Mouse (Mus musculus) G1E (cell line): ENCODE measurements around the gene Chaf1a. TPM values are rescaled to one million over a fixed set of nuclear protein-coding genes. Genes with fewer than 3 reads are reported as not detected.

Experiments
- ATAC-seq: 2 replicates; pipeline ENCODE4 v1.8.0; 2016; ENCODE audit warnings: mild to moderate bottlenecking; ENCODE audit not compliant: insufficient number of reproducible peaks, poor library complexity, low FRiP score, severe bottlenecking; ENCODE audit errors: extremely low read depth
- DNase-seq: peaks from one replicate; pipeline ENCODE4 v3.0.0; 2012; ENCODE audit warnings: low spot score
- H3K27me3 ChIP-seq: 2 replicates; pipeline ENCODE4 v1.6.1; 2012; ENCODE audit warnings: mild to moderate bottlenecking, low read length, inconsistent platforms; ENCODE audit not compliant: insufficient read depth
- H3K36me3 ChIP-seq: replicated peaks from 2 replicates; pipeline ENCODE3; 2012; ENCODE audit warnings: mild to moderate bottlenecking, inconsistent platforms
- H3K4me1 ChIP-seq: 2 replicates; pipeline ENCODE4 v1.6.1; 2012; ENCODE audit warnings: low read depth, low read length, inconsistent platforms, mixed read lengths; ENCODE audit not compliant: insufficient read depth
- H3K4me3 ChIP-seq: 2 replicates; pipeline ENCODE4 v1.5.1; 2012; ENCODE audit warnings: low read depth, mild to moderate bottlenecking, inconsistent platforms, low read length, moderate library complexity, mixed read lengths
- H3K9me3 ChIP-seq: replicated peaks from 2 replicates; pipeline ENCODE4 v1.6.1; 2012; ENCODE audit warnings: inconsistent platforms
- CTCF ChIP-seq: IDR thresholded peaks from 2 replicates; pipeline ENCODE4 v1.5.1; 2012; ENCODE audit warnings: low read depth, low read length, inconsistent platforms, mixed read lengths
- GATA1 ChIP-seq: IDR thresholded peaks from 2 replicates; pipeline ENCODE4 v1.6.1; 2012; ENCODE audit warnings: borderline replicate concordance, low read length, inconsistent platforms, mixed read lengths
- GATA2 ChIP-seq: IDR thresholded peaks from 2 replicates; pipeline ENCODE4 v1.6.1; 2012; ENCODE audit warnings: low read depth, low read length, inconsistent platforms, borderline replicate concordance
- POLR2AphosphoS5 ChIP-seq: IDR thresholded peaks from 2 replicates; pipeline ENCODE4 v1.6.1; 2012; ENCODE audit warnings: low read depth, low read length, inconsistent platforms; ENCODE audit not compliant: insufficient replicate concordance
- TAL1 ChIP-seq: conservative IDR thresholded peaks from 2 replicates; pipeline ENCODE4 v1.6.1; 2012; ENCODE audit warnings: low read depth, low read length, inconsistent platforms, mixed read lengths
- polyA plus RNA-seq: library from polyadenylated mRNA; stranded (reverse); fragments of >175 nt; gene quantifications from 2 replicates; pipeline ENCODE4 v1.2.3, GENCODE M21; 2012
- total RNA-seq, 2 experiments: library from RNA; stranded (forward) in 1 of 2; stranded (reverse) in 1 of 2; fragments of 200-1000 nt in 1 of 2; fragments of >200 nt in 1 of 2; fragmentation: Nextera tagmentation in 1 of 2; gene quantifications; 2 replicates each; pipeline ENCODE4 v1.2.3; 2014 to 2017

Chaf1a gene
- total and polyA plus RNA-seq, 3 experiments = 31.2 to 143 (median 31.3) TPM

- TF ChIP-seq CTCF (peak; percentile 86), POLR2AphosphoS5 (no peak), GATA1 (no peak), TAL1 (no peak), GATA2 (no peak)
- peak within 1 kb of the TSS; percentile 99 for H3K4me3 ChIP-seq
- peak; percentile 90 for DNase-seq
- peak; percentile 66 for ATAC-seq
- H3K9me3 ChIP-seq = no peaks in the 10 kb centered on the region
- H3K4me1 ChIP-seq = peaks cover 64% of the 10 kb centered on the region
- peaks cover 37% of the 10 kb centered on the region for H3K36me3 ChIP-seq
- no peaks in the 10 kb centered on the region for H3K27me3 ChIP-seq
Measured at GRCm38 (mm10) chr17:56036176-56036900, 3.9 kb upstream of the Chaf1a start, which contains the start of gene Sh3gl1. Gene Sh3gl1 (minus strand): TSS chr17:56036635.

- DNase-seq = no peak
- no peaks in the 10 kb centered on the region for H3K27me3 ChIP-seq
- peaks cover 36% of the 10 kb centered on the region for H3K36me3 ChIP-seq
- H3K4me1 ChIP-seq = peaks cover 63% of the 10 kb centered on the region
- H3K9me3 ChIP-seq = no peaks in the 10 kb centered on the region
- TF ChIP-seq TAL1 (no peak), GATA1 (no peak), CTCF (no peak), GATA2 (no peak), POLR2AphosphoS5 (no peak)
- ATAC-seq = no peak
- peak overlapping the region; percentile 99 for H3K4me3 ChIP-seq
Measured at GRCm38 (mm10) chr17:56036901-56037287, 3.3 kb upstream of the Chaf1a start.

- Histone ChIP-seq H3K4me1 (peaks cover 64% of the 10 kb centered on the region), H3K9me3 (no peaks in the 10 kb centered on the region), H3K4me3 (no peak overlapping the region), H3K27me3 (no peaks in the 10 kb centered on the region), H3K36me3 (peaks cover 35% of the 10 kb centered on the region)
- ATAC-seq (no peak), DNase-seq (no peak)
- TF ChIP-seq GATA1 (no peak), GATA2 (no peak), TAL1 (no peak), CTCF (no peak), POLR2AphosphoS5 (no peak)
Measured at GRCm38 (mm10) chr17:56038583-56039261, 1.5 kb upstream of the Chaf1a start.

- ATAC-seq (no peak), DNase-seq (no peak)
- Histone ChIP-seq H3K9me3 (no peaks in the 10 kb centered on the region), H3K36me3 (peaks cover 35% of the 10 kb centered on the region), H3K4me1 (peaks cover 63% of the 10 kb centered on the region), H3K27me3 (no peaks in the 10 kb centered on the region), H3K4me3 (peak overlapping the region; percentile 77; the same call in 1 of the 2 replicates)
- TF ChIP-seq TAL1 (no peak), GATA1 (no peak)
Measured at GRCm38 (mm10) chr17:56039345-56039744, 894 bp upstream of the Chaf1a start.

GRCm38 (mm10) chr17:56040857-56041163 lies 571 bp downstream of the Chaf1a start:
- Histone ChIP-seq H3K4me3 (peak overlapping the region; percentile 77), H3K36me3 (peaks cover 40% of the 10 kb centered on the region), H3K4me1 (peaks cover 60% of the 10 kb centered on the region), H3K27me3 (no peaks in the 10 kb centered on the region), H3K9me3 (no peaks in the 10 kb centered on the region)
- ATAC-seq = no peak
- no peak for TF ChIP-seq TAL1
- no peak for DNase-seq

- no peak for ATAC-seq
- DNase-seq = no peak
- H3K27me3 ChIP-seq = no peaks in the 10 kb centered on the region
- peaks cover 58% of the 10 kb centered on the region for H3K4me1 ChIP-seq
- H3K4me3 ChIP-seq = no peak overlapping the region
- TF ChIP-seq POLR2AphosphoS5 = no peak
- TF ChIP-seq GATA1 = no peak
- no peak for TF ChIP-seq CTCF
- no peak for TF ChIP-seq TAL1
- TF ChIP-seq GATA2 = no peak
- H3K36me3 ChIP-seq = peaks cover 96% of the 10 kb centered on the region
- no peaks in the 10 kb centered on the region for H3K9me3 ChIP-seq
Measured at GRCm38 (mm10) chr17:56051369-56051768, 11.1 kb downstream of the Chaf1a start.
